Mouse (Mus musculus): Measurements from ENCODE around the gene Tnip1.

- TF ChIP-seq POLR2A (IDR thresholded peaks at IDR 0.05; ENCODE audit: borderline replicate concordance, extremely low read depth, low read depth, low read length) (no peak), CTCF (IDR thresholded peaks at IDR 0.05; ENCODE audit: insufficient read depth, low read length) (no peak)
These were observed 70.6 kb downstream of the Tnip1 start for GRCm38 (mm10) chr11:54892091-54892490.
